Mouse (Mus musculus): Measurements from ENCODE around the gene Gabrd.

GRCm38 (mm10) chr4:155383326-155383725 is 14.6 kb downstream of the Gabrd start:
- TF ChIP-seq POLR2A (IDR thresholded peaks at IDR 0.05; ENCODE audit: low read depth, low read length) (no peak), CTCF (IDR thresholded peaks at IDR 0.05; ENCODE audit: extremely low read depth, insufficient read depth, insufficient read length, insufficient replicate concordance) (no peak)

Data from spleen, adult 2 months (tissue).